Mouse (Mus musculus) hindbrain, embryonic 15.5 days (tissue): ENCODE measurements around the gene Tia1. TPM values are rescaled to one million over a fixed set of nuclear protein-coding genes. Genes with fewer than 3 reads are reported as not detected.

Experiments used
- ATAC-seq: fragments of 200-750 bp; cut with Nextera tagmentation; 2 replicates; pipeline ENCODE4 v1.8.0; 2017; ENCODE audit warnings: low read depth, moderate number of reproducible peaks, moderate TSS enrichment; ENCODE audit not compliant: low FRiP score
- H3K27ac ChIP-seq: fragments of 300-500 bp; sonication (generic); replicated peaks from 2 replicates; pipeline ENCODE4 v1.5.1; 2015; ENCODE audit warnings: mild to moderate bottlenecking, inconsistent platforms
- H3K27me3 ChIP-seq: fragments of 300-500 bp; sonication (generic); 2 replicates; pipeline ENCODE4 v1.6.1; 2015; ENCODE audit warnings: control low read depth, inconsistent platforms
- H3K36me3 ChIP-seq: fragments of 300-500 bp; sonication (generic); 2 replicates; pipeline ENCODE4 v1.6.1; 2015; ENCODE audit warnings: control low read depth, inconsistent platforms
- H3K4me1 ChIP-seq: fragments of 300-500 bp; sonication (generic); replicated peaks from 2 replicates; pipeline ENCODE4 v1.6.1; 2015; ENCODE audit warnings: control low read depth, inconsistent platforms
- H3K4me2 ChIP-seq: fragments of 300-500 bp; sonication (generic); 2 replicates; pipeline ENCODE4 v1.6.1; 2015; ENCODE audit warnings: moderate library complexity, mild to moderate bottlenecking, inconsistent platforms
- H3K4me3 ChIP-seq: fragments of 300-500 bp; sonication (generic); 2 replicates; pipeline ENCODE4 v1.5.1; 2015; ENCODE audit warnings: mild to moderate bottlenecking, inconsistent platforms
- H3K9ac ChIP-seq: fragments of 300-500 bp; sonication (generic); 2 replicates; pipeline ENCODE4 v1.6.1; 2015; ENCODE audit warnings: inconsistent platforms
- H3K9me3 ChIP-seq: fragments of 300-500 bp; sonication (generic); 2 replicates; pipeline ENCODE4 v1.6.1; 2016; ENCODE audit warnings: control low read depth, inconsistent platforms
- WGBS: fragments of 180-500 bp; shearing (Covaris S2); methylation state at CpG from one replicate; pipeline ENCODE4 v1.1.7; 2015; 5-methylcytosine and 5-hydroxymethylcytosine counted together
- polyA plus RNA-seq: library from polyadenylated mRNA; unstranded; fragments of >200 nt; fragmentation: Nextera tagmentation; extraction: Ambion mirVana; gene quantifications from 2 replicates; pipeline ENCODE4 v1.2.1, GENCODE M21; 2015

Gene Tia1
- polyA plus RNA-seq, 1 experiment from 2014 or later: 283 TPM

DNA sequence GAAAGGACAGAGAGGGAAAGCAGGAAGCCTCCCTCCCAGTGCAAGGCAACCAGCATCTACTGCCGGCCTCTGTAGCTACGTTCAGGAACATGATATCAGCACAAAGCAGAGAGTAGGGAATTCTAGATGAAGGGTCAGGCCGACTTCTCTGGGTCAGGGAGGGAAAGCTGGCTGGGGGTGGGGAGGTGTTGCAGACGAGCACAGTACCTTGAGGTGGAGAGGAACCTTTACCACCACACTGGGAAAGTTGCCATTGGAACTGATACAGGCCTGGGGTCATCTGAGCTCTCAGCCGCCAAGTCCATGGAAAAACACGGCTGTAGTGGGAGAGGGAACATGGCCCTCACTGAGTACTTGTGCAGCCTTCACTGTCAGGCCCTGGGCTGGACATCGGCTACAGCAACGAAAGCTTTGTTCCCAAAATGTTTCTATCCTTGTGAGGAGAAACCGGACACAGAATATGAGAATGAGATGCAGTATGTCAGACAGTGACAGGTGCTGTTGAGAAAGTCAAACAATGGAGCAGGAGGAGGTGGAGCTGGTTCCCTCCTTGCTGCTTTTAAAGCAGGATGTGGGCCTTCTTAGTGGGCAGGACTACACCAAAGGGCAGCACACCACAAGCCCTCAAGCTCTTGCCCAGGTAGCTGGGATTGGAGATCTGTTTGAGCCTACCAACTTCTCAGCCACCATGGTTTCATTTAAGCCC, 71.6 kb downstream of the Tia1 start:
- Histone ChIP-seq H3K36me3 (no peaks in the 10 kb centered on the region), H3K4me1 (peaks cover 24% of the 10 kb centered on the region), H3K4me2 (no peak overlapping the region), H3K4me3 (no peak overlapping the region), H3K9me3 (no peaks in the 10 kb centered on the region), H3K27ac (no peak overlapping the region), H3K9ac (no peak overlapping the region), H3K27me3 (no peaks in the 10 kb centered on the region)
- WGBS: 84% methylated on average over 9 of the region's 9 CpGs
- no peak for ATAC-seq

DNA sequence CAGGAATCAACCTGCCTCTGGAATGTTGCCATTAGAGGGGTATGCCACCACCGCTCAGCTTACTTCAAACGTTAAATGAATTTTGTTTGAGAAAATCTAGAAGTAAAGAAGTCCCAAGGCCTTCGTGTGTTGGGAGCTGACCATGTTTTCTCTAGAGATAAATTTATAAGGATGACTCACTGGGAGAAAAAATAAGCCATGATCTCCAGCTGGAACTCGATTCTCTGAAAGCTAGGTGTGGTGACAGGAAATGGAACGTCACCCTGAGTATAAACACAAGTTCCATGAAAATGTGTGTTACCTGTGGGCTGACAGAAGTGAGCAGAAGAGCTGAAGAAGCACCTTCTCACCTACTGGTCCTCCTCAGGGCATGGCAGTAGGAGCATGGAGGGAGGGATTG, 72.9 kb downstream of the Tia1 start:
- Histone ChIP-seq H3K36me3 (no peaks in the 10 kb centered on the region), H3K4me2 (no peak overlapping the region), H3K4me3 (no peak overlapping the region), H3K27me3 (no peaks in the 10 kb centered on the region), H3K9ac (no peak overlapping the region), H3K4me1 (peaks cover 17% of the 10 kb centered on the region), H3K27ac (no peak overlapping the region), H3K9me3 (no peaks in the 10 kb centered on the region)
- WGBS: 86% methylated on average over 5 of the region's 5 CpGs
- ATAC-seq: no peak

DNA sequence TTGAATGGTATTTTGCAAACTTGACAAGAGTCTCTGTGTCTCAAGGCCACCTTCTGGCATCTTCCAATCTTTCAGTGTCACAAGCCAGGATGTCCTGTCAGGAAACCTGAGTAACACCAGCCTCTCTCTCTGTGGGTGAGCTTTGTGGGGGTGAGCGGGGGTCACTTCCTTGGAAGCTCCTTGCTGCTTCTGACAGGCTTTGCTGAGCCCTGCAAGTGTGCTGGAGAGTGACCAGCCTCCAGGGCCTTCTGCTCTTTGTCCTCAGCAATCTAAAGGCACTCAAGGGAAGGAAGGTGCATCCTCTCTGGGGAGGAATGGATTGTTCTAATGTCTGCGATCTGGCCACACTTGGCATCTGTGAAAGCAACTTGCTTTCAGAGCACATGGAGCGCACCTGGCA, 75.3 kb downstream of the Tia1 start:
- WGBS: 57% methylated on average over 3 of the region's 3 CpGs
- Histone ChIP-seq H3K4me1 (peaks cover 7% of the 10 kb centered on the region; the same call in 1 of the 2 replicates), H3K4me2 (no peak overlapping the region), H3K27ac (peak overlapping the region; percentile 36), H3K4me3 (no peak overlapping the region), H3K9me3 (no peaks in the 10 kb centered on the region), H3K27me3 (no peaks in the 10 kb centered on the region), H3K36me3 (no peaks in the 10 kb centered on the region), H3K9ac (no peak overlapping the region)
- no peak for ATAC-seq

DNA sequence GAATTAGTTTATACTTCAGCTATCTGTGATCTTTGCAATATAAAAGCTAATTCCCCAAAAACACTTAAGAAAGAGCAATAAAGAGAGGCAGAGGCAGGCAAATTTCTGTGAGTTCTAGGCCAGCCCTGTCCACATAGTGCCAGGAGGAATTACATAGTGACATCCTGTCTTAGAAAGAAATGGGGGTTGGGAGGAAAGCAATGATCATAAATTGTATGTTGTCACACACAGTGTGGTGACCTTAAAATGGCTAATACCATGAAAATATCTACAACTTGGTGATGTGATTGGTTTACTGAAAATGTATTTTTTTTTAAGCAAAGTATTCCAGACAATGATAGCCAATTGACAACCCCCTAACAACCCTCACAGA, 75.8 kb downstream of the Tia1 start:
- H3K27ac ChIP-seq: peak overlapping the region; percentile 55
- no peak for ATAC-seq
- peaks cover 7% of the 10 kb centered on the region; the same call in 1 of the 2 replicates for H3K4me1 ChIP-seq
- no peak overlapping the region for H3K4me2 ChIP-seq
- H3K9me3 ChIP-seq: no peaks in the 10 kb centered on the region
- H3K4me3 ChIP-seq: no peak overlapping the region
- H3K9ac ChIP-seq: no peak overlapping the region
- H3K36me3 ChIP-seq: no peaks in the 10 kb centered on the region
- H3K27me3 ChIP-seq: no peaks in the 10 kb centered on the region

DNA sequence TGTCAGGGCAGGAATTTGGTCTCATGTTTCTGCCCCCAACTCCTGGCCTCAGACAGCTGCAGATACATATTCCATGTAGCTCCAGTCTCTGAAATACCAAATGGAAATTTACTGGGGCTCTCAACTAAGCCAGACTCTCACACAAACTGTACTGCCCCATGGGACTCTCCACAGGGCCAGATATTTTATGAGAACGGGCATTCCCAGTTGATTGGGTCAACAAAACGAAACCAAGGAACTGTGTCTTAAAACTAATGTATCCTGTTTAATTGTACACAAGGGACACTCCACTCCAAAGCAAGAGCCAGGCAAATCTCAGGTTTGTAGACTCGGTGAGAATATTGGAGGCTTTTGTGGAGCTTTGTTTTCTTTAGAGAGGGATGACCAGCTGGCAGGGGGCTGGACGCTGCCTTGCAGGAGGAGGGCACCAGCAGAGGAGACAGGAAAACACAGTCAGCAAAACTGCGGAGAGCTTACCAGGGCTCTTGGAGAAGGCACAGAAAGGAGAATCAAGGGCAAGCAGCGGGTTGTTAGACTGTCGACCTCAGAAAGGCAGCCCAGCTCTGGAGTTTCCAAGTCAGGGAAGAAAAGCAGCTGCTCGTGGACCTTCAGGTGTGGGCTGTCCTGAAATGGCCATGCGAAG, 76.3 kb downstream of the Tia1 start:
- 33% methylated on average over 9 of the region's 9 CpGs for WGBS
- no peak overlapping the region for H3K9ac ChIP-seq
- H3K36me3 ChIP-seq: no peaks in the 10 kb centered on the region
- peak overlapping the region; percentile 55 for H3K27ac ChIP-seq
- no peaks in the 10 kb centered on the region for H3K9me3 ChIP-seq
- H3K4me1 ChIP-seq: peaks cover 7% of the 10 kb centered on the region; the same call in 1 of the 2 replicates
- no peak for ATAC-seq
- H3K4me2 ChIP-seq: peak overlapping the region; percentile 14; the same call in 1 of the 2 replicates
- no peaks in the 10 kb centered on the region for H3K27me3 ChIP-seq
- no peak overlapping the region for H3K4me3 ChIP-seq

DNA sequence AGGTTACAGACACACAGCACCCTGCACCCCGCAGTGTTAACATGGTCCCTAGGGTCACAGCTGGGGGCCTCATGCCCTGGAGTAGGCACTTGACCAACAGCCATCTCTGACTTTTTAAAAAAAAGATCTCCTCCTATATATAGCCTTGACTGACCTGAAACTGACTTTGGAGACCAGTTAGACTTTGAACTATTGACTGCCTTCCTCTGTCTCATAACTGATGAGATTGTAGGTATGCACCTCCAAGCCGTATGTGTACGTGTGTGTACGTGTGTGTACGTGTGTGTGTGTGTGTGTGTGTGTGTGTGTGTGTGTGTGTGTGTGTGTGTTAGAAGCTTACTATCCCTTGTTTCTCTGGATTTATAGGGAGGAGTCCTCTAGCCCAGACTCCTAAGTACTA, 77.9 kb downstream of the Tia1 start:
- Histone ChIP-seq H3K27ac (no peak overlapping the region), H3K9ac (no peak overlapping the region), H3K36me3 (no peaks in the 10 kb centered on the region), H3K4me2 (no peak overlapping the region), H3K4me3 (no peak overlapping the region), H3K27me3 (no peaks in the 10 kb centered on the region), H3K4me1 (peaks cover 13% of the 10 kb centered on the region), H3K9me3 (no peaks in the 10 kb centered on the region)
- WGBS: 93% methylated on average over 5 of the region's 5 CpGs
- no peak for ATAC-seq

Other genes starting within 250 kb of the Tia1 start
- 15.3 and 19.1 TPM in 2 replicates for gene Tgfa, start 209.0 kb upstream of the Tia1 start, polyA plus RNA-seq
- gene Fam136a, start 38.6 kb upstream of the Tia1 start, polyA plus RNA-seq: 106 and 108 TPM in 2 replicates
- 346 and 401 TPM in 2 replicates for gene Snrpg, start 32.9 kb upstream of the Tia1 start, polyA plus RNA-seq
- gene Pcyox1, start 7.1 kb upstream of the Tia1 start, polyA plus RNA-seq: 84.7 and 90.1 TPM in 2 replicates
- gene Gm44790, start 22.4 kb downstream of the Tia1 start, polyA plus RNA-seq: 1.2 TPM in 2 replicates
- 23.7 and 25.7 TPM in 2 replicates for gene C87436, start 34.2 kb downstream of the Tia1 start, polyA plus RNA-seq
- 341 and 351 TPM in 2 replicates for gene Pcbp1, start 122.1 kb downstream of the Tia1 start, polyA plus RNA-seq
- 0.76 and 1.00 TPM in 2 replicates for gene Asprv1, start 223.9 kb downstream of the Tia1 start, polyA plus RNA-seq